Mouse (Mus musculus): ENCODE results near the gene Ap5z1.

Ap5z1 gene

DNA sequence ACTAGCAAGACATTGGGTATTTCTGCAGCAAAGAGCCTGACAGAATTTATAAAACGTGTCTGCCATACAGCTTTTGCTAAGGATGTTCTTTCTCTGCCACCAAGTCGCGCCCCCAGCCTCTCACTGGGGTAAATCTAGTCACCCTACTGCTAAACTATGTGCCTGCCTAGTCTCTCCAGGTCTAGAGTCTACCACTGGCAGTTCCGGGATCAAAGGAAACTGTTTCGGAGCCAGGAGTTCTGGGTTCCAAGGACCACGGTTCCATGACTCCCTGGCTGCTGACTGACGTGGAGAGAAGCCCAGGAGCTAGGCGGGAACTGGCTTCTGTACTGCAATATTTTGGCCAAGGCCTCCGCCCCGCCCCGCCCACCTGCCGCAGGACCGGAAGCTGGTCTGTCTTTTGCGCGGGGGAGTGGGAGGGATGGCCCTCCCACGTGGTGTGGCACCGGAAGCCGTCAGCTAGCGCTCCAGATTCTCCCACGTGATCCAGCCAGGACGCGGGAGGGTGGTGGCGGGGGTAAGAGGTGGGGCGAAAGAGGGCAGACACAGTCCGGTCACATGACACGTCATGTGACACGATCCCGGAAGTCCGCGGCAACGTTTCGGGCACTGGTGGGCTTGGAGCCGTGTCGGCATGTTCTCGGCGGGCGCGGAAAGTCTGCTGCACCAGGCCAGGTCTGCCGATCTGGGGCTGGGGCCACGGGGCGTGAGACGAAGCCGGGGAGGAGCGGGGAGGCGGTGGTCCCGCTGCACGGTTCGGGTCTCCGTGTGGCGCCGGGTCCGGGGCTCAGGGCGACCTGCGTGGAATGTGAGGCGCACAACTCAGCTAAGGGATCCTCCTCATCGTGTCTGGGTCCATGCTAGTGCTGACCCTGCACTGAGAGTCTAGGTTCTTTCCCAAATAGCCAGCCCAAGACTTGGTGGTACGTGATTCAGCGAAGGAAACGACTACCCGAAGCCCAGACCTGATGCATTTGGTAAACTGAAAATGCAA lies at the start of gene Ap5z1:
Gene Ap5z1, plus strand, starts transcription at position 484 of the 994 bp plus-strand sequence.
- DNase-seq (ENCODE audit: low spot score): peak; percentile 93

DNA sequence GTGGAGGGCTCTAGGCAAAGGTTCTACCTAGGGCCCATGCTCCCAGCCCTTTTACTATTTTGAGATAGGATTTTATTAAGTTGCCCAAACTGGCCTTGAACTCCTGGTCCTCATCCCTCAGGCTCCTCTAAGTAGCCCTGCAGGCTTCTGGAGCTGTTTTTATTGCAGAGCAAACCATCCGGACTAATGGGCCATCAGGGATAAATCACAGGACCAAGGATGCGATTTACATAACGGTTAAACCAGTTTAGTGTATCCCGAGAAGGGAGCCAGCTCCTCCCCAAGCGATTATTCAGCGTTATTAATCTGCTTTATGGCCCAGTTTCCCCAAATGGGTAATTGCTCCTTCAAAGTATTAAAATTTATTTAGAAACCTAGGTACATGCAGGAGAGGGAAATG lies 48.3 kb upstream of the Ap5z1 start:
- DNase-seq (ENCODE audit: low spot score): no peak

DNA sequence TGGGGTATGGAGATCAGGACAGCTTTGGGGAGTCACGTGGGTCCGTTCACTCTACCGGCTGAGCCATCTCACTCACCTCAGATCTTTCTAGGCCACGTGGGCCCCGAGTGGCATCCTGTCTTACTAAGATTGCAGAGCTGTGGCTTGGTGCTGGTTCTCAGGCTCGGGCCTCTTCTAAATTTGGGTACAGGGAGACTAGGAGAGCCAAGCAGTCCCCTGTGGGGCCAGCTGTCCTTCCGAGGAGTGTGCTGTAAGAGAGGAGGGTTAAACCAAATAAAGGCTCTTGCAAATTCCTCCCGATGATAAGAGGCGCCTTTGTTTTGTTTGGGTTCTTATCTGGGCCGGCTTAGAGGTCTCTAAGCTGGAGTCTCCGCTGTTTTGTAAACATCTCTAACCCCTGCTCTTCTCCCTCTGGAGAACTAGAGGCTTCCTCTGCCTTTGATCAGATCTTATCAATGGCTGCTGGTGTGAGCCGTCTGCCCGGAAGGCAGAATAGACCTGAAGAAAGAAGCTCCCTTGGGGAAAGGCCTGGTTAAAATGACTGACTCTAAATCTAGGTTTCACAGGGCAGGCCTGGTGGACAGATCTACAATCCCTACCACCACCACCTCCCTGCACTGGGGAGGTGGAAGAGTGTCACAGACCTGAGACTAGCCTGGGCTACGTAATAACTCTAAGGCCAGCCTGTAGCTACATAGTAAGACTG lies 47.5 kb upstream of the Ap5z1 start:
- no peak for DNase-seq (ENCODE audit: low spot score)

DNA sequence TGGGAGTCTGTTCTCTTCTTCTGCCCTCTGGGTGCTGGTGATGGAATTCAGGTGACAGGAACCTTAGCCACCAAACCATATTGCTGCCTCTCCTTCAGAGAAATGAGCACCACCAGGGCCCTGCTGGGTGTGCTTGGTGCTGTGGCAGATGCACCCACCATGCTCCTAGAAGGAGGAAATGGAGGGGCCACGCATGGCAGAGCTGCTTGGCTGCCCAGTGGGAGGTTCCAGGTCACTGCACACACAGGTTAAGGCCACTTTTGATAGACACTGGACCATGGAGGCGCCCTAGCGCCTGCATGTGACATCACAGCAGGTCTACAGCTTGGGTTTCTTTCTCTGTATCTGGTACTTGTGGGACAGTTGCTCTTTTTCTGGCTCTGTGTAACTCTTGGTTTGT lies 46.6 kb upstream of the Ap5z1 start:
- DNase-seq (ENCODE audit: low spot score): no peak

DNA sequence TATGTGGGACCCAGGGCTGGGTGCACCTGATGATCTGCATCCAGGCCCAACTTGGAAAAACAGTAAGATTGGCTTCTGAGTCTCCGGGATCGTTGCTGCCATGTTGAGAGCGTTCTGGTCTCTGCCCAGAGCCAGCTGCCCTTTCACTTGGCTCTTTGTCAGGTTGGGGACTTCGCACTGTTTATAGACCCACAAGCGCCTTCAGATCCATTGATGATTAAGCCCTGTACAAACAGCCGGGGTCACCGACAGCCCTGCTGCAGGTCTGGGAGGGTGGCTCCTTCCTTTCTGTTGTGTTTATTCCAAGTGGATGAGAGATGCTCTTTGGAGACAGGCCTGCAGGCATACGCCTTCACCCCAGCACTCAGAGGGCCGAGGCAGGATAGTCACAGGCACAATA lies 45.9 kb upstream of the Ap5z1 start:
- no peak for DNase-seq (ENCODE audit: low spot score)

DNA sequence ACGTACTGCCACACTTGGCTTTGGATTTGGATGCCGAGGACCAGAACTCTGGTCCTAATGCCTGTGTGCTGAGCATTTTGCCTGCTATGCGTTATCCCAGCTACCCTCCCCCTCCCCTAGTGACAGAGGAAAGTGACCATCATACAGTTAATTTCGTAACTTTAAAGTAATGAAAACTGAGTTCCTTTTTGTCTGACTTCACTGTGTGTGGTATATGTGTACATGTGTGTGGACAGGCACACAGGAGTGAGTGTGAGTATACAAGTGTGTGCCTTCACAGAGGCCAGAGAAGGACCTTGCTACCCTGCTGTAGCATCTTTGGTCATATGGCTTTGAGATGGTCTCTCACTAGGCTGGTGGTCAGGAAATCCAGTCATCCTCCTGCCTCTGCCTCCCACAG lies 45.3 kb upstream of the Ap5z1 start:
- DNase-seq (ENCODE audit: low spot score): no peak

DNA sequence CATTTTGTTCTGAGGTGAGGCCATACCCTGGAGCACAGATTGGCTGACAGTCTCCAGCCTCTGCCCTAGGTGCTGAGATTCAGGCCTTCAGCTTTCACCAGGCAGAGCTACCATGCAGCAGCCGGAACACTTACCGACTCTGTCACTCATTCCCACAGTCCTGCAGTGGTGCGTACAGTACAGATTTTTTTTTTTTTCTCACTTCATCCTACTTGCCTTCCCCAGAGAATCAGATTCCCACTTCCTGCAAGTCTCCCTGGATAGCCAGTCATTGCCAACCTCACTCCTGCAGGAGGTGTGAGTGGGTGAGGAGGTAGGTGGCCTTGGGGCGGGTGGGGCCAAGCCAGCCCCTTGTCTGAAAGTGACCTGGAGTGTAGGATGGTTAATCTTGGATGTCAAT lies 43.4 kb upstream of the Ap5z1 start:
- no peak for DNase-seq (ENCODE audit: low spot score)

DNA sequence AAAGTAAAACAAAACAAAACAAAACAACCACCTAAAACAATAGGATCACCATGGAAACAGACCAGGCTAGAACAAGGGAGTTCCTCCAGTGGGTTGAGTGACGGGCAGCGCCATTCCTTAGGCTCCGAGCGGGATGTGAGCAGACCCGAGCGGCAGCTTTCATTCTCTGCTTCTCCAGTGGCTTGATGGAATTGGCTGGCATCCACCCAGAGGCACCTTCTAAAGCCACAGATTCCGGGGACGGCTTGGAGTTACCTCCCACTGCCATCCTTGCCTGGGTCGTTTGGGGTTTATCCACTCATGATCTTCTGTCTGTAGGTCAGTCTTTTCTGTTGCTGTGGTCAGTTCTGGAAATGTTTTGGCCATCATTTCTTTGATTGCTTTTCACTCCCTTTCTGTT lies 42.8 kb upstream of the Ap5z1 start:
- no peak for DNase-seq (ENCODE audit: low spot score)

DNA sequence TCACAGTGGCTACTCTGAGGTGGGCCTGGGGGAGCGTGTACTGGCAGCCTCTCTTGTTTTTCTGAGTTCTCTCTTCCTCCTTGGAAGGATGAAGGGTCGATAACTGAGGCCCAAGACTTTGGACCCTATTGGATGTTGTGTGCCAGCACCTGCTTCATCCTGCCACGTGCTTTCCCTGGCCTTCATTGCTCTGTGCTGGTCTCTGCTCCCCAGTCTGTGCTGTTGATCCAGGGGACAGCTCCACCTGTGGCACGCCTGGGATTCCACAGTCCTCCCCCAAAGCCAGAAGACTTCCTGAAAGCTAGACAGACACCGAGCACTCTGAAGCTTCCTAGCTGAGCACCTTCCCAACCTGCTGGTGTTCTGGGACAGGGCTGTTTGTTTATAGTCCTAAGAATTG lies 41.9 kb upstream of the Ap5z1 start:
- DNase-seq (ENCODE audit: low spot score): no peak

DNA sequence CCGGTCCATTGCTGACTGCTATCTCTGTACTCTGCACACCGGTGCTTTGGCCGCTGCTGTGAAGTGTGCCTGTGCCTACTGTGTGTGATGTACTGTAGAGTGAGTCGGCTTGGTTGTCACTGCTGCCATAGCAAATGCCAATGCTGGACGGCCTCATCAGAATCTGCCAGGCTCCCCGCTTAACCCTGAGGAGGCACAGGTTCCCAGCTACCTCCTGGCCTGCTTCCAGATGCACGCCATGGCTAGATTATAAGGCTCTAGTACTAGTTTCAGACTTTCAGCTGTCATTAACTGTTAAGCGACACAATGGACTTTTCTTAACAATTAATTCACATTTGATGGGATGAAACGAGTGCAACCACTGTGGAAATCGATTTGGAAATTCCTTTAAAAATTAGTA lies 40.6 kb upstream of the Ap5z1 start:
- no peak for DNase-seq (ENCODE audit: low spot score)

DNA sequence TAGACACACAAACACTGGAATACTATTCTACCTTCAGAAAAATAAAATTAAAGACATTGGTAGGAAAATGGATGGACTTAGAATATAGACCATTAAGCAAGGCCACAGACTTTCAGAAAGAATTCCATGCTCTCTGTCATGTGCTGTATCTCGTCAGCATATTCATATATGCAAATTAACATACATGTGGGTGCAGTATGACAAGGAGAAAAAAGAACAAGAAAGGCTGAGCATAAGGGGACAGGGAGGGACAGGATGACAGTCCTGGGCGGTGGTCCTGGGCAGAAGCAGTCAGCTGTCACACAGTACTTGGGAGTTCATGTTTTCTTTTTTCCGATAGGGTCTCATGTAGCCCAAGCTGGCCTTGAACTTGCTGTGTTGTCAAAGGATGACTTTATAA lies 40.0 kb upstream of the Ap5z1 start:
- DNase-seq (ENCODE audit: low spot score): no peak

DNA sequence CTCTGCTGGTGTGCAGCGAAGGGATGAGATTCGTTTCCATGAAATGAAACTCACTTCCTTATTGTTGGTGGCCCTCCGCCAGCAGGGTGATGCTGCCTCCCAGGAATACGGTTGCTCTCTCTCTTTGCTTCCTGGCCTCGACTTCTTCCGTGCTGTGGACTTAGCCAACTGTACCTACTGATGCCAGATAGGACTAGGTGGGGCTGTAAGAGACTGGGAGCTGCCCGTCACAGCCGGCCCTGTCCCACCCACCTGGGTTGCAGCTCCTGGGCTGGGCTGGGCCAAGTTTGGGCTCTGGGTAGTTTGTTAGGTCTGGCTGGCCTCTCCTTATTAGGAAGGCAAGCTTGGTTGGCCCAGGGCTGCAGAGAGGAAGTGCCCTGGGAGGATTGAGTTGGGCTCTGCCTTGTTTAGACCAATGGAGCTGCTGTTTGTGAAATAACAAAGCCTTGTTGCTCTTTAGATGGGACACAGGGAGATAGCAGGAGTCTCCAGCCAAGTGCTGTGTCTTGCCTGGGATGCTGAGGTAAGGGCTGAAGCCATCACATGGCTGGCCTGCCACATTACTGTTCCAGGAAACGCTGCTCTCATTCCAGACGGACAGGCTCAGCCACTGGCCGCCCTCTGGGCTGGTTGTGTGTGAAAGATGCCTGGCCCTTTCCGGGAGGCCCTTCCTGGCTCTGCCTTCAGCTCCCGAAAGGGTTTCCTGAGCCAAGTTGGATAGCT lies 39.0 kb upstream of the Ap5z1 start:
- DNase-seq (ENCODE audit: low spot score): peak; percentile 76

DNA sequence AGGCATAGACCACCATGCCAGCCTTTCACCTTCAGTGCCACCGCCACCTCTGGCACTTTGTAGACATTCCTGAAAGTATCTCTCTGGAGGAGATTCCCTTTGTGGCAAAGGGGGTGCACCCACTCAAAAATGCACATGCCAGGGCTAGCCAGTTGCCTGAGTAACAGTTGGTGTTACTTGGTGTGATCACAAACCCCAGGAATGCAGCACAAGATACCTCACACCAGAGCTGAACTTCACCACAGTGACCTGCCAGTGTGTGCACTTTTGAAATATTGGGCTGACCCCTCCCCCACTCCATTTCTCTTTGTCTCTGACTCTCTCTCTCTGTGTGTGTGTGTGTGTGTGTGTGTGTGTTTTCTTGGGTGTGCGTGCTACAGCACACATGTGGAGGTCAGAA lies 37.3 kb upstream of the Ap5z1 start:
- DNase-seq (ENCODE audit: low spot score): no peak

DNA sequence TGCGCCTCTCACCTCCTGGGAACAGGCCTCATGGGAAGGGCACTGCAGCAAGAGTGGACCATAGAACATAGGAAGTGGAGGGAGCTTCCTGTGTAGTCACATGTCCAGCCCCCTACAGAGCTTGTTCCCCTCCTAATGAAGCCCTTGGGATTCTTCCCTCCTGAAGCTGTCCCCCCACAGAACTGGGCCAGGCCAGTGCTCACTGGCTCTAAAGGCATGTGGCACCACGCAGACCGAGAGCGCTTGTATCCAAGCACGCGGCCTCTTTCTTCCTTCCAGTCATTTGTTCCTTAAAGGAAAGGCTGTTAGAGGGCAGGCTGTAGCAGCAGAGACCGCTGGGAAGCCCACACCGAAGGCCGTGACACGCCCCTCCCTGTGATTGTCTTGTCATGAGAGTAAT lies 35.9 kb upstream of the Ap5z1 start:
- DNase-seq (ENCODE audit: low spot score): no peak

DNA sequence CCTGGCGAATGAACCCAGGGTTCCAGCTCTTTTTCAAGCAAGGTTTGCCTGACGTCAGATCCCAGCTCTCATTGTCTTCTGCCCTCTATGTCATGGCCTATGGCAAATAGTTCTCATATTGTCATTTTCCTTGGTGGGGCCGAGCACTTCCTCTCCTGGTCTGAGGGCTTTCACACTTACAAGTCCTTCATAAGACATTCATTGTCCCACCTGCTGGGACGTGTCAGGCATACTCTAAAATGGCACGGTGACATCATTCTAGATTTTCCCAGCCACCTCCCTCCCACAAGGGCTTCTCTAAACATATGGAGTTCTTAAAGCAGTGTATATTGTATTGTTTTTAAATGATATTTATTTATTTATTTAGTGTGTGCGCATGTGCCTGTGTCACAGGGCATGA lies 35.1 kb upstream of the Ap5z1 start:
- DNase-seq (ENCODE audit: low spot score): no peak

DNA sequence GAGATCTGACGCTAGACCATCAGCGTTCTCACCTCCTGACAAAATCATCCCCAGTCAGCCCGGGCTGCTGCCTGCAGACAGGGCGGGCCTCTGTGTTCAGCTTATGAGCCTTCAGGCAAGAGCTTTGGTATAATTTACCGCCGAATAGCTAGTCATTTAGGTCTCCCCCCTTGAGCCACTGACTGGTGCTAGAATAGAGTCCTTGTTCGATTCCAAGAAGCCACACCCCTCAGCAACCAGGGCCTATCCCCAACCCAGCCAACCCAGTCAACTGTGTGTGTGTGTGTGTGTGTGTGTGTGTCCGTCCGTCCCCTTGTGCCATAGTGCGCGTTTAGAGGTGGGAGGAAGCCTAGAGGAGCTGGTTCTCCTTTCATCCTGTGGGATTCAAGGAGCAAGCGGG lies 32.7 kb upstream of the Ap5z1 start:
- no peak for DNase-seq (ENCODE audit: low spot score)

DNA sequence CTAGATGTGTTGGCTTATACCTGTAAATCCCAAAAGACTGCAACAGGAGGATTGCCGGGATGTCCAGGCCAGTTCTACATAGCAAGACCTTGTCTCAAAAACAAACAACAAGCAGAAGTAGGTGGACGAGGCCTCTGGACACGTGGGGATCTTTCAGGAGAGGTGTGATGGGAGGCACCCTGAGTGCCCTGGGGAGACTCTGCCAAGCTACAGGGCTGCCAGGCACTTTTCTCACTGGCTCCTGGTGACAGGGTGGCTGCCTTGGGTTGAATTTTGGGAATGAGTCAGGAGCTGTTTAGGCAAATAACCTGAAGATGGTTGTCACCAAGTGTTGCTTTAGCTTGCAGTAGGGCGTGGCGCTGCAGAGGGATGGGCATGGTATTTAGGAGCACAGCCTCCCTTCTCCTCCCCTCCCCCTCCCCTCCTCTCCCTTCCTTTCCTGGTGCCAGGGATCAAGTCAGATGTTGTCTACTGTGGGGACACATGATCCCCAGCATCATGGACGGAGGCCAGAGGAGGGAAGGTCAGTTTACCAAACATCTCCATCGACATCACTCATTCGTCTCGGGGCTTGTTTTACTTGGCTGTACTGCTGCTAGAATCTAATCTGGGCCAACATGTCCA lies 31.8 kb upstream of the Ap5z1 start:
- DNase-seq (ENCODE audit: low spot score): no peak

DNA sequence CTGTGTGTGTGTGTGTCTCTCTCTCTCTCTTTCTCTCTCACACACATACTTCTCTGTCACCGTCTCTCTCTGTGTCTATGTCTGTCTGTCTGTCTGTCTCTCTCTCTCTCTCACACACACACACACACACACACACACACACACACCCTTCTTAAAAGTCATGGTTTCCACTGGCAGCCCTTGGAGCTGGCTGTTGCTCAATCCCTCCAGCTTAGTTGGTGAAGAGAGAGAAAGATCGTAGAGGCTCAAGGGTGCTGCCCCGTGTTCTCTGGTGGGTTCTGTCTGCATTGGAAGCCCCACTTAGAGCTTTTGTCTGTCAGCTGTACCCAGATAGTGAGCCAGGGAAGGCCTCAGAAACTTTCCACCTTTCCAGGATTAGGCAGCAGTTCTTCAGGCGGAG lies 31.0 kb upstream of the Ap5z1 start:
- DNase-seq (ENCODE audit: low spot score): no peak

DNA sequence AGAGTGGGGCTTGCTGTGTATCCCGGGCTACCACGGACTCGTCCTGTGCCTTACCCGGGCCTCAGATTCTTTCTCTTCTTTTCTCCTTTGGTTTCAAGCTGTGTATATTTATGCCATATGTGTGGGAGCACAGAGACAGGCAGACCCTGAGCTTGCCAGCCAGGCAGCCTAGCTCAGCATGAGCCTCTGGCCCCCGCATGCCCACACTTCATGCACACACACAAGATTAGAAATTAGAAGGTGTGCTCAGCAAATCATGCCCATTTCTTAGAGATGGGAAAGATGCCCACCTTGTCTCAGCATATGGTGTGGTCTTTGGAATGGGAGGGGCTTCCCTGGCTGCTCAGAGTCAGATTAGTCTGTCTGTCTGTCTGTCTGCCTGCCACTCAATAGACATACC lies 29.7 kb upstream of the Ap5z1 start:
- DNase-seq (ENCODE audit: low spot score): no peak

DNA sequence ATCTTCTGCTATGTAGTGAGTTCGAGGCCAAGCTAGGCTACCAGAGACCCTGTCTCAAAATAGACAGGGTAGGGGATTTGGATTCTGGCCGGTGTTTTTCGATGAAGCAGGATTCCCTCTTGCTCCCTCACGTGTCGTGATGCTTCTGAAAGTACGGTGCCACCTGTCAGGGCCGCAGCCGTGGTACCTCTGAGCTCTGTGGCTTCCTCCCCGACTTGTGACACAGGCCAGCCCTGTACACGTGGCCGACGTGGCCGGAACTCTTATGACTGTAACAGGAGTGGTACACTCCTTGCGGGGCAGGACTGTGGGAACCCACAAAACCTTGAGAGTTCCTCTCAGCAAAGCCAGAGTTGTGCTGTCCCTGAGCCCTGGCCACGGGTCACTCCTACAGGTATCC lies 28.0 kb upstream of the Ap5z1 start:
- DNase-seq (ENCODE audit: low spot score): no peak

DNA sequence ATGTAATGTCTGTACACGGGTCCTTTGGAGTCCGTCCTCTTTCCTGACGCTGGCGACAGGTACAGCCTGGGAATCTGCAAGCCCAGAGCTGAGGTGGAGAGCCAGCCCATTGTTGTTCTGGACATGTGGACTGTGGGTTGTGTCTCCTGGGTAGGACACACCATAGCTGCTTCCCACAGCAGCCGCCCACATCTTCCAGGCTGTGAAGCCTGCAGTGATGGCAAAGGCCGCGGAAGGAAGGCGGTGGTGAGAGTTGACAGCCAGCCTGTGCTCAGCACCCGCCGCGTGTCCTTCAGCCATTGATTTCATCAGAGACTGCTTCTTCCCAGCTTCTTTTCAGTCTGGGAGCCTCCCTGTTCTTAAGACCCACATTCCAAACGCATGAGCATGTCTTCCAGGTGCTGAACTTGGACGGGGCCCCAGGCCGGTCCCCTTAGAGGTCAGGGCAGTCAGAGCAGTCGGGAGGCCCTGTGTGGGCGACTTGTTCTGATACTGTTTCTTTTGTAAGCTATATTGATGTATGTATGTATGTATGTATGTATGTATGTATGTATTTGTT lies 25.3 kb upstream of the Ap5z1 start:
- DNase-seq (ENCODE audit: low spot score): no peak

DNA sequence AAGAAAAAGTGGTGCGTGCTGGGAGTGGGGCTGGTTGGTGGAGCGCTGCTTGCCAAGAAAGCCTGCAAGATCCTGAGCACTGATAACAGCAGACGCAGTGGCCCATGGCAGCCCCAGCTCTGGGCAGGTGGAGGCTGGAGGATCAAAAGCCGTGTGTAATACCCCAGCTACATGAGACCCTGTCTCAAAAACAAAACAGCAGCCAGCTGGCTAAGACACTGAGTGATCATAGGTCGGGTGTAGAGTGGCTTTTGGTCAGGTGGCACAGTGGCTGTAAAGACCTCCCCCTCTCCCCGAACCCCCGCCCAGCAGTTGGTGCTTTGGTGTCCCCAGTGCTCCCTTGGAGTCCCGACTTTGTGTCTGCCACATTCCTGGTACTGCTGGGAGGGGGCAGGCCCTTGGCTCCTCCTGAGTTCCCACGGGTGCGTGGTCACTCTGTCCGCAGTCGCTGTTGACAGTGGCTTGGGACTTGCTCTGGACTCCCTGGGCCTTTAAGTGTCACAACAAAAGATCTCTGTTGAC lies 23.8 kb upstream of the Ap5z1 start:
- no peak for DNase-seq (ENCODE audit: low spot score)

Data from ovary, postnatal 36 days (tissue).